Mouse (Mus musculus) thymus, adult 18-20 months (tissue): ENCODE results near the gene Cyb5d1.

Source experiments
- DNase-seq, 2 experiments: peaks; one replicate each; pipeline ENCODE4 v3.0.0; 2022; ENCODE audit warnings: mixed read lengths in 2 of 2

Gene Cyb5d1

DNA sequence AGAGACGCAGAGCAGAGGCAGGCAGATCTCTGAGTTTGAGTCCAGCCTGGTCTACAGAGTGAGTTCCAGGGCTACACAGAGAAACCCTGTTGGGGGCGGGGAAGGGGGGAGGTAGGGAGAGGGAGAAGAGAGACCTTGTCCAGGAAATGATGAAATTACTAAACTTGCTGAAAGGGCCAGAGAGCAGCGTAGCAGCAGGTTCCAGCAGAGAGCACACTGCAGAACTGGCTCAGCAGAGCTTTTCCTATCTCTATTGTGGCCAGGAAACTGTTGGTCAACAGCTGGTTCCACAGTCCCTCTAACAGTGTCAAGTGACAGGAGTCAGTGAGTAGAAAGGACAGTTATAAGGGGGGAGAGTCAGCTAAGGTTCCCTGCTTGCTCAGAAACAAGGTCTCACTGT, 15.8 kb downstream of the Cyb5d1 start:
- no peak for DNase-seq

GRCm38 (mm10) chr11:69377766-69378165, 17.7 kb downstream of the Cyb5d1 start:
- DNase-seq, result no peak

- no peak for DNase-seq
These were observed 19.8 kb downstream of the Cyb5d1 start for GRCm38 (mm10) chr11:69375646-69376045.

GRCm38 (mm10) chr11:69373223-69373965, 22.0 kb downstream of the Cyb5d1 start:
- DNase-seq, result no peak

- DNase-seq, result no peak
These were observed 22.7 kb downstream of the Cyb5d1 start for GRCm38 (mm10) chr11:69372780-69373170.

- DNase-seq, result no peak
These were observed 23.2 kb downstream of the Cyb5d1 start for GRCm38 (mm10) chr11:69372056-69372779.

DNA sequence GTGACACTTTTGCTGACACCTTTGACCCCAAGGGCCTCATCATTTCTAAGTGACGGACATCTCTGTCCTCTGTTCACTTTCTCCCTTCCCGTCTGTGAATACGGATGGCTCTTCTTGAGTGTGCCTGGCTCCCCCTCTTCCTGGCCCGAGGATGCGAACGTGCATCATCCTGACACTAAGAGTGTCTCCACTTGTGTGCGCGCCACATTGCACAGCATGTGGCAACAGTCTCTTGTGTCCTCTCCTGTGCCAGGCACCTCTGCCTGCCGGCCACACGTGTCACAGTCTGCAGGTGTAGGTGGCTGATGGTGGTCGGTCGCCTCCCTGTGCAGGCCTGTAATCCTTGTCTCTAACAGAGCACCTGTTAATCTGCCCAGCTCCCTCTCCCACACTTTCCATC, 23.8 kb downstream of the Cyb5d1 start:
- DNase-seq, result no peak

- DNase-seq, result no peak
These were observed 24.6 kb downstream of the Cyb5d1 start for GRCm38 (mm10) chr11:69370817-69371215.

GRCm38 (mm10) chr11:69369990-69370816, 25.2 kb downstream of the Cyb5d1 start:
- no peak for DNase-seq

DNA sequence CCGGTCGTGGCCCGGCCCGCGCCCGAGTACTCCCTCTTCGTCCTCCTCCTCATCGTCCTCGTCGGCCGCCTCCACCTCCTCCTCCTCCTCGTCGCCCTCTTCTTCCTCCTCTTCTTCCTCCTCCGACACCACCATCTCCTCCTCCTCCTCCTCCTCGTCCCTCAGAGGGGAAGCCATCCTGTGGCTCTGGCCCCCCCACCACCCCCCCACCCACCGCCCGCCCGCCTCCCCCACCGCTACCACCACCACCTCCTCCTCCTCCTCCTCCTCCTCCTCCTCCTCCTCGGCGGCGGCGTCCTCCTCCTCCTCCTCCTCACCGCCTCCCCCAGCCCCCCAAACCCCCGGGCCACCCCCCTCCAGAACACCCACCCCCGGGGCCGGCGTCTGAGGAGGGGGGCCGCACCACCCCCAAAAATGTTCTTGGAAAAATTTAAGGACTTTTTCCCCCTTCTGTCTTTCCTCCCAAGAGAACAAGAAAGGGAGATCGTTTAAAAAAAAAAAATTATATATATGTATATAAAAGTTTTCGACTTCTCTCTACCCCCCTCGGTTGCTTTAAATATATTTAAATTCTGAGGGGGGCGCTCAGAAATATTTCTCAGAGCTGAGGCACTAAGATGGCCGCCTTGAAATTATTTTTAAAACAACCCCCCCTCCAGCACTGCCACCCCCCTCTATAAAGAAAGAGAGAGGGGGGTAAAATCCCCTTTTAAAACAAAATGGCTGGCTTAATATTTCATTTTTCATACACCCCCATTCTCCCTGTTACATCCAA, 26.0 kb downstream of the Cyb5d1 start, which contains the start of gene Chd3:
TSS of gene Chd3 (minus strand) at position 192 of the 775 bp plus-strand sequence.
- DNase-seq, result peak in 1 of 2 experiments; percentile 45

DNA sequence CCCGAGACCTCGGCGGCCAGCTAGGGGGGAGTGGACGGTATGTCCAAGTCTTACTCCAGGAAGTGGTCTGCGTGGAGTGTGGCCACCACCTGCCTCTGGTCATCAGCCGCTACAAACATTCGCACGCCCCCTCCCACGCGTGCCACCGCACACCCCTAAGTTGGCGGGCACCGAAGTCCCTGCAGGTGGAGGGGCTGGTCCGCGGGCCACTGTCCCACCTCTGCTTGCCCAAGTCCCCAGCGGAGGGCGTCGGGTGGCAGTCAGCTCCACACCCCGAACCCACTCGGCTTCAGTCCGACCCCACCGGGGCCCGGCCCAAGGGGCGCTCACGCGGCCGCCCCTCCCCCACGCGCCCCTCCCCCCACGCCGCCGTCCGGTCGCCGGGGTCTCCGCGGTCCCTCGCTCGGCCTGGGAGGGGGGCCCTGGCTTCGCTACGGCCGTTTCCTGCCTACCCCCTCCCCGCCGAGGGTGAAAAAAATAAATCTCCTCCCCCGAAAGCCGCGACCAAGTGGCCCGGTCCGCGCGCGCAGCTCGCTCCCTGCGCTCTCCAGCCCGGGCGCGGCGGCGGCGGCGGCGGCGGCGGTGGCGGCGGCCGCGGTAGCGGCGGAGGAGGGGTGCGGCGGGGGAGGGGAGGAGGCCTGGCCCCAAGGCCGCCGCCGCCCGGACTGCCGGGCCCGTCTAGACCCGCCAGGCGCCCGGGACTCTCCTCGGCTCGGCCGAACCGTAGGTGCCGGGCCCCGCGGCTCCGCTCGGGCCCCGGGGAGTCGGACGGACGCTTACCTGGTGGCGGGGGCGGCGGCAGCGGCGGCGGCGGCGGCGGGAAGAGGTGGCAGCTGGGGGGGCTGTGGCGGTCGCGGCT, 26.8 kb downstream of the Cyb5d1 start:
- no peak for DNase-seq

GRCm38 (mm10) chr11:69367616-69368355, 27.6 kb downstream of the Cyb5d1 start:
- peak in 1 of 2 experiments; percentile 52 for DNase-seq

DNA sequence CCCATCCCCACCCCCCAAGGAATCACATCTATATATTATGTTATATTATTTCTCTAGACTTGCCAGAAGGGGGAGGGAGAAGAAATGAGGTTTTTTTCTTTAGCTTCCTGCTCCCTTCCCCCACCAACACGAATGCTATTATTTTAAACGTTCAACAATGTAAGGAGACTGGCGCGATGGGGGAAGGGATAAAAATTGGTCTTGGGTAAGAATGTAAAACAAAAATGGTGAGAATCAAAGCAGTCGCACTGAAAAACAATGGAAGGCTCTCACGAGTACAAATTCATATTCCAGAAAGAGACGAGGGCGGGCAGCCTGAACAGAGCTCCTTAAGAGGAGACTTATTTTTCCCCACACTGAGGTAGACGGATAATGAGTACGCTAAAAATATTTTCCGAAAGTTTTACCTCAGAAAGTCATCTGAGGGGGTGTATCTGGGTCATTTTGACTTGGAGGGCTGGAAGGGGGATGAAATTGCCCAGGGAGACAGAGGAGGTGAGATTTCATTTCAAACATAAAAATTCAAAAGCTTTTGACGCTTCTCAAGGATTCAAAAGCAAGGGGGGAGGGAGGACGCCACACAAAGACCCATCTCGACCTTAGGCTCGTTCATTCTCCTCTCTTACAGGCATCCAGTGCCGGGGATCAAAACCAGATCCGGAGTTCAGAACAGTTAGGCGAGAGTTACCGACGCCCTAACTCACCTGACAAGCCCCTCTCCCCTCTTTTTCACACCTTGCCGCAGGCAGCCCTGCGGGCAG, 28.4 kb downstream of the Cyb5d1 start:
- DNase-seq, result peak in 1 of 2 experiments; percentile 35

DNA sequence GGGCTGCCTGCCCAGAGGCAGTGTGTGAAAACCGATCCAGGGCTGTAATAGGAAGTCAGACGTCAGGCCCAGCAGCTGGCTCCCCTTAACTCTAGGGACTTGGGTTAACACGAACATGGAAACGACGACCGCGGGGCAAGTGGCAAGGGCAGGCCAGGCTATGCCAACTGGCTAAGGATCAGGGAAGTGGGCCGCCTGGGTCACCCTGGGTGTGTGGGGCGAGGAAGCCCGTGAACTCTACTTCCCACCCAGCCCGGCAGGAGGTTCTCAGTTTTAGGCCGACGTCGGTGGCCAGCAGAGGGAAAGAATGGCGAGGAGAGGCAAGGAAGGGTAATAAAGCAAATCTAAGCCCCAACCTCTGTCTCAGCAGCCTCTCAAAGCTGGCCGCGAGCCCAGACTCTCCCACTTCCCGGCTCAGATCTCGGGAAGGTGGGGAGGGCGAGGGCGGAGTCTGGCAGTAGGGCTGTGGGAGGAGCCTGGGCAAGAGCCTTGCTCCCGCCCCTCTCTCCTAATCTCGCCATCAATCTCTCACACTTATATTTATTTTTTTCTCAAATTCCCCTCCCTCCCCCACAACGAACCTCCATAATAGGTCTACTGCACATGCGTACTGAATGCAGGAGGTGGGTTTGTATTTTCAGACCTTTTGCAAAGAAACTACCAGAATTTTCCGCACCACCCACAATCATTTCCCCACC, 29.1 kb downstream of the Cyb5d1 start:
- DNase-seq, result peak; percentile 80 to 87

GRCm38 (mm10) chr11:69365722-69366121, 29.7 kb downstream of the Cyb5d1 start:
- no peak for DNase-seq

- peak in 1 of 2 experiments; percentile 53 for DNase-seq
These were observed 30.5 kb downstream of the Cyb5d1 start for GRCm38 (mm10) chr11:69364910-69365309.

DNA sequence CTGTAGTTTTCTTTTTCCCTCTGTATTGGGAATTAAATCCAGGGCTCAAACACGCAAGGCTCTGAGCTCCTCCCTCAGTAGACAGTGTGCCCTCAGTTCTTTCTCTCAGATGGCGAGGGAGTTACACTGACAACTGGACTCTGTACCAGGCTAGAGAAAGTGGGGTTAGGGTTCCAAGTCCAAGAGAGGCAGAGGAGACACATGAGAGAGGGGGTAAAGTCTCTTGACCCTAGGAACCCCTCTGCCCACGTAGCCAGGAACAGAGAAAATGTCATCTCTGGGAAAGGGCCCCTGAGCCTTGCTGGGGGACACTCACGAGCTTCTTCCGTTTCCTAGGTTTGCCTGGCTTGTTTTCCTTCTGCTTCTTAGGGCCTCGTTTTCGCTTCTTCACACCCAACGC, 31.1 kb downstream of the Cyb5d1 start:
- no peak for DNase-seq

GRCm38 (mm10) chr11:69362479-69362878, 33.0 kb downstream of the Cyb5d1 start:
- DNase-seq, result no peak

- no peak for DNase-seq
These were observed 33.4 kb downstream of the Cyb5d1 start for GRCm38 (mm10) chr11:69362021-69362420.
